Mouse (Mus musculus) heart, embryonic 14.5 days (tissue): Measurements from ENCODE around the gene Gm10338. TPM values are rescaled to one million over a fixed set of nuclear protein-coding genes. Genes with fewer than 3 reads are reported as not detected.
A peak's percentile ranks its signal among the peaks of the same experiment; 100 is the strongest.
"Not testable (repeated sequence)": the region's sequence is repeated elsewhere in the genome, so short reads cannot be mapped to it uniquely, and the experiment has no call there.

Experiments
- ATAC-seq: fragments of 200-750 bp; cut with Nextera tagmentation; 2 replicates; pipeline ENCODE4 v1.8.0; 2017; ENCODE audit warnings: low read depth, moderate TSS enrichment; ENCODE audit not compliant: insufficient number of reproducible peaks, insufficient read depth, low FRiP score
- H3K27ac ChIP-seq, 2 experiments: fragments of 200-500 bp in 1 of 2; fragments of 300-500 bp in 1 of 2; sonication (generic) in 1 of 2; replicated peaks in 1 of 2; 2 replicates each; pipeline ENCODE4 v1.5.1; 2012 to 2014; ENCODE audit warnings: low read depth in 2 of 2, low read length in 2 of 2, control low read depth in 1 of 2, mild to moderate bottlenecking in 1 of 2, mixed read lengths in 1 of 2; ENCODE audit not compliant: control insufficient read depth in 1 of 2, insufficient read depth in 1 of 2
- H3K27me3 ChIP-seq: fragments of 300-500 bp; sonication (generic); 2 replicates; pipeline ENCODE4 v1.6.1; 2014; ENCODE audit warnings: mild to moderate bottlenecking, low read length, control low read depth; ENCODE audit not compliant: control insufficient read depth, insufficient read depth
- H3K36me3 ChIP-seq: fragments of 300-500 bp; sonication (generic); 2 replicates; pipeline ENCODE4 v1.6.1; 2014; ENCODE audit warnings: mild to moderate bottlenecking, control low read depth, low read length, mixed read lengths; ENCODE audit not compliant: control insufficient read depth, insufficient read depth
- H3K4me1 ChIP-seq, 2 experiments: fragments of 200-500 bp in 1 of 2; fragments of 300-500 bp in 1 of 2; sonication (generic) in 1 of 2; 2 replicates each; pipeline ENCODE4 v1.6.1; 2012 to 2014; ENCODE audit warnings: low read length in 2 of 2, control low read depth in 1 of 2, mixed read lengths in 1 of 2; ENCODE audit not compliant: control insufficient read depth in 2 of 2, insufficient read depth in 2 of 2
- H3K4me2 ChIP-seq: fragments of 300-500 bp; sonication (generic); 2 replicates; pipeline ENCODE4 v1.6.1; 2014; ENCODE audit warnings: mild to moderate bottlenecking, low read length
- H3K4me3 ChIP-seq, 2 experiments: fragments of 200-500 bp in 1 of 2; fragments of 300-500 bp in 1 of 2; sonication (generic) in 1 of 2; 2 replicates each; pipeline ENCODE4 v1.5.1; 2012 to 2014; ENCODE audit warnings: low read length in 2 of 2, mild to moderate bottlenecking in 2 of 2, control low read depth in 1 of 2, low read depth in 1 of 2, moderate library complexity in 1 of 2; ENCODE audit not compliant: control insufficient read depth in 1 of 2, insufficient read depth in 1 of 2
- H3K9ac ChIP-seq: fragments of 300-500 bp; sonication (generic); 2 replicates; pipeline ENCODE4 v1.6.1; 2014; ENCODE audit warnings: mild to moderate bottlenecking, low read length
- H3K9me3 ChIP-seq: fragments of 300-500 bp; sonication (generic); 2 replicates; pipeline ENCODE4 v1.6.1; 2016; ENCODE audit warnings: low read length, control low read depth; ENCODE audit not compliant: control insufficient read depth
- WGBS: fragments of 180-500 bp; shearing (Covaris S2); extraction: QIAGEN DNeasy Blood & Tissue Kit; methylation state at CpG from one replicate; pipeline ENCODE4 v1.1.7; 2014; 5-methylcytosine and 5-hydroxymethylcytosine counted together
- polyA plus RNA-seq: library from polyadenylated mRNA; unstranded; fragments of >200 nt; fragmentation: Nextera tagmentation; extraction: Ambion mirVana; gene quantifications from 2 replicates; pipeline ENCODE4 v1.2.1, GENCODE M21; 2014

The Gm10338 gene
- polyA plus RNA-seq = not detected in 2 replicates

DNA sequence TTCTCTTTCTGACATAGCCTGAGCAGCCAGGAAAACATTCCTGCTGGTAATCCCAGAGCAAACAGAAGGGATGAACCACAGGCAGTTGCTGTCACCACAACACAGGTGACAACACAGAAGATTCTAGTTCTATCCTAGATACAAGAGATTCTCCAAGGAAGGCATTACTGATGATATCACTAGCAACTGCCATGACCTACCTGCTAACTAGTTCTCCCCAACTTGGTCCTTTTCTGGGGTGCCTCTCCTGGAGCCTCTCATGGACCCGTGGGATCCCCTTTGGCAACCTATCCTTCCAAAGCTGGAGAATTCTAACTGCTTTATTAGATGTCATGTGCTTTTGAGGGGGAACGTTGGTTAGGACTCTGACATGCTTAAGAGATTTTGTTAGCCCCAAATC lies at the start of gene Gm10338:
TSS of gene Gm10338 (minus strand) at position 101 of the 400 bp plus-strand sequence.
- not testable (repeated sequence) for H3K9me3 ChIP-seq, H3K27ac ChIP-seq, H3K9ac ChIP-seq, H3K4me1 ChIP-seq, H3K27me3 ChIP-seq, H3K4me3 ChIP-seq, ATAC-seq, H3K4me2 ChIP-seq, H3K36me3 ChIP-seq
- WGBS = no CpG with 5 or more reads among the region's 2 CpGs

DNA sequence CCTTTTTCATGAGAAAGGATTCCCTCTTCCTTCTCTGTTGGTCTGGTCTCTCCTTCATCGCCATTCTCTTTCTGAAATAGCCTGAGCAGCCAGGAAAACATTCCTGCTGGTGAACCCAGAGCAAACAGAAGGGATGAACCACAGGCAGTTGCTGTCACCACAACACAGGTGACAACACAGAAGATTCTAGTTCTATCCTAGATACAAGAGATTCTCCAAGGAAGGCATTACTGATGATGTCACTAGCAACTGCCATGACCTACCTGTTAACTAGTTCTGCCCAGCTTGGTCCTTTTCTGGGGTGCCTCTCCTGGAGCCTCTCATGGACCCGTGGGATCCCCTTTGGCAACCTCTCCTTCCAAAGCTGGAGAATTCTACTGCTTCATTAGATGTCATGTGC lies 48.5 kb upstream of the Gm10338 start, which contains the start of gene Gm10128:
TSS of gene Gm10128 (minus strand) at position 101 of the 400 bp plus-strand sequence.
- no CpG with 5 or more reads among the region's 2 CpGs for WGBS
- ATAC-seq, H3K4me1 ChIP-seq, H3K27ac ChIP-seq, H3K36me3 ChIP-seq, H3K9me3 ChIP-seq, H3K4me2 ChIP-seq, H3K4me3 ChIP-seq, H3K27me3 ChIP-seq, H3K9ac ChIP-seq: not testable (repeated sequence)

DNA sequence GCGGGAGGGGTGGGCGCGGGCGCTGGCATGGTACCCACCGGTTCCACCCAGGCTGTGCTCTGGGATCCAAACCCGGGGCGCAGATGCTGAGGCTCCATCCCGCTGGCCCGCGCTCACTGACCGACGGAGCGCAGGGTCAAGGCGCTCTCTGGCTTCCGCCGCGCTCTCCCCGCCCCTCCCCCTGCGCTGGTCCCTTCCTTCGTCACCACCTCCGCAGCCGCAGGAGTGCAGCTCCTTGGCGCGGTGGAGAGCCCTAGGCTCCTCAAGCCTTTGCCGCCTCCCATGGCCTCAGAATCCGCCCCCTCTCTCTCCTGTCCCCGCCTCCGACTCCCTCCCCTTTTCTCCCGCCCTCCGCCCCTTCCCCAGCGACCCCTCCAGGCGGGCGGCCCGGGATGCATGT lies 27.0 kb downstream of the Gm10338 start, which contains the start of gene Gm3558:
TSS of gene Gm3558 (minus strand) at position 185 of the 400 bp plus-strand sequence.
- H3K4me1 ChIP-seq, H3K9ac ChIP-seq, H3K27ac ChIP-seq, ATAC-seq, H3K27me3 ChIP-seq, H3K36me3 ChIP-seq, H3K9me3 ChIP-seq: not testable (repeated sequence)
- Histone ChIP-seq H3K4me2 (peak within 1 kb of the TSS; percentile 66), H3K4me3 (peak within 1 kb of the TSS; percentile 38 to 41)
- WGBS = no CpG with 5 or more reads among the region's 34 CpGs

DNA sequence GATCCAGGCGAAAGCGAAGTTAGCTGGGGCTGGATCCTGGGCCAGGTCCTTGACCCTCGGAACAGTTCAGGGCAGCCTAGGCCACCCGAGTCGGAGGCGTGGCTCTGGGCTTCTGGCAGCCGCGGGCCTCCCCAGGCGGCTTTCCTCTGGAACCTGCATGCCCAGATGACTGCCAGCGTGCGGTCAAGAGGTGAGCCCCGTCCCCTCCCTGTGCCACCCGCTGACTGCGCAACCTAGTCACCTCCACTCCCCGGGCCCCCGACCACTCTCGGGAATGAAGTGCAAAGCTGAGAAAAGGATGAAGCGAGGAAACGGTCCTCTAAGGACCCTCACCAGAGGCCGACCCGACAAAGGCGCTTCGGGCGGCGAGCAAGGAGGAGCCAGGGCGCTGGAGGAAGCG lies 27.5 kb downstream of the Gm10338 start:
- WGBS = under 1% methylated on average over 18 of the region's 27 CpGs
- H3K36me3 ChIP-seq, H3K9ac ChIP-seq, H3K9me3 ChIP-seq, H3K27ac ChIP-seq, H3K4me1 ChIP-seq, H3K27me3 ChIP-seq, ATAC-seq: not testable (repeated sequence)
- H3K4me2 ChIP-seq = peak overlapping the region; percentile 66
- H3K4me3 ChIP-seq = peak overlapping the region; percentile 38 to 41

DNA sequence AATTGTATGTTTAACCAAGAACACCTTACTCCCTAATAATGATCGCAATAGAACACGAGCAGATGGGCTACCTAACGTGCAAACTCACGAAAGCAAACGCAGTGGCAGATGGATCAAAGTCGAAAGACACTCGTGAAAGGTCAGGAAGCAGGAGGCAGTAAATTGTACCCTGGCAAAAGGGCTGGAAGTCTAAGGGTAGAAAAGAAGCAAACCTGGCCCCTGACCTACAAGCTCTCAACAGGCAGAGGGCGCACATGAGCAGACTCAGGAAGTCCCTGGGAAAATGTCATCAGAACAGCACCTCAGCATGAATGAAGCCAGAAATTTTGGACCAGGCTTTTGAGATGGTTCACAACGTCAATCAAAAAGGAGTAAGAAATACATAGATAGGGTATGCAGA lies 28.1 kb downstream of the Gm10338 start:
- H3K27me3 ChIP-seq, H3K9ac ChIP-seq, H3K4me3 ChIP-seq, ATAC-seq, H3K4me1 ChIP-seq, H3K36me3 ChIP-seq, H3K9me3 ChIP-seq, H3K4me2 ChIP-seq, H3K27ac ChIP-seq: not testable (repeated sequence)
- WGBS = under 1% methylated on average over 6 of the region's 9 CpGs

Other genes starting within 250 kb of the Gm10338 start
- not detected in 2 replicates for gene Gm8374, start 230.5 kb downstream of the Gm10338 start, polyA plus RNA-seq
- gene Gm3755, start 144.7 kb downstream of the Gm10338 start, polyA plus RNA-seq = not detected in 2 replicates
- 1.5 TPM in 1 of 2 replicates, not detected in the other for gene Gm3752, start 111.8 kb downstream of the Gm10338 start, polyA plus RNA-seq
- 0.62 and 0.70 TPM in 2 replicates for gene Gm3558, start 27.0 kb downstream of the Gm10338 start, polyA plus RNA-seq
- not detected in 2 replicates for gene Gm10128, start 48.4 kb upstream of the Gm10338 start, polyA plus RNA-seq
- not detected in 2 replicates for gene Gm26661, start 196.0 kb upstream of the Gm10338 start, polyA plus RNA-seq
- 10.0 and 11.2 TPM in 2 replicates for gene Flnb, start 222.4 kb upstream of the Gm10338 start, polyA plus RNA-seq